Mouse (Mus musculus) thymus, postnatal 14 days (tissue): ENCODE results near the gene Wdfy1.

Experiments
- DNase-seq: peaks from one replicate; pipeline ENCODE4 v3.0.0; 2021

The Wdfy1 gene

DNA sequence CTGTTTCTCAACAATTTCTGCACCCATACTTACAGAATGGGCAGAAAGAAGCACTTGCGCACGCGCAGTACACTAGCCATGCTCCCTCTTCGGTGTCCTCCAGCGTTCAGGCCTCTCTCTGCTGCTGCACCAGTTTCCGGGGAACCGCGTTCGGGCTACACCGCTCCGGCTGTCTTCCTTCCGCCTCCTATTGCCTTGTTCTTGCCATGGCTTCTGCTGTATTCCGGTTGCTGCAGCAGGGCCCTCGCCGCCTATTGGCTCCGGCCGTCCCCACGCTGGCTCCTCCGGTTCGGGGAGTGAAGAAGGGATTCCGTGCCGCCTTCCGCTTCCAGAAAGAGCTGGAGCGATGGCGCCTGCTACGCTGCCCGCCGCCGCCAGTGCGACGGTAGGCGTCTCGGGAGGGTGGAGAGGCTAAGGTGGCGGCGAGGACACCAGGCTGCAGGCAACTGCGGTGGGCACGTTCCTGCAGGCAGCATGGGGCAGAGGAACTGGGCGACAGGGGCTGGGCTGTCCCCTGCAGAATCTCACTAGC is at the start of gene Wdfy1, which contains the start of gene Mrpl44:
Gene Wdfy1, minus strand, starts transcription at position 217 of the 532 bp plus-strand sequence.
Gene Mrpl44, plus strand, starts transcription at position 92 of the 532 bp plus-strand sequence.
- peak; percentile 97 for DNase-seq

DNA sequence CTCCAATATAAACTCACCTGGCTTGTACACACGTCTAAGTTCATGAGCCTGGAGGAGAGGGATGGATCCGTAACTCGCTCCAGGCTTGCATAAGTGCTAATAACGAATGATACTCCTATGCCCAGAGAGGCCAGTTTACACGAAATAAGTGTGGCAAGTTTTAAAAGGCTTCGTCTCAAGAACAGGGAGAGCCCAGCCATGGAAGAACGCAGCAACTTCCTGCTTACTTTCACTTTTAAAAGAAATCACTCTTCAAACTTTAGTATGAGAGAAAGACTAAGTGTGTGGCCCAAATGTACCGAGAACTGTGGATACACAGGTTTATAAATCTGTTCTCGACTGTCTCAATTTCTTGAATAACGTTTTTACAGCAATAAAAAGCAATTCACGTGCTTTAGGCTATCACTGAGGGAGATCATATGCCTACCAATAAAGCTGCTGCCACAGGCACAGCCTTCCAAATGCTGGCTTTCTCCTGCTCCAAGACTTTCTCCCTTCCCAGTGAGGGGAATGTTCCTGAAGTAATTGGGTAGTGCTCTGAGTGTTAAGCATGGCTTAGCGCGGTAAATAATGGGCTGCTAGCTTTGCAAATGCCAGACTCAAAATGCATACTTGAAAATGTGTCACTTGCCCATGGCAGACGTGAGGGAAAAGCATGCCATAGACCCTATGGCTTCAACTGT is 48.1 kb upstream of the Wdfy1 start:
- DNase-seq, result no peak

DNA sequence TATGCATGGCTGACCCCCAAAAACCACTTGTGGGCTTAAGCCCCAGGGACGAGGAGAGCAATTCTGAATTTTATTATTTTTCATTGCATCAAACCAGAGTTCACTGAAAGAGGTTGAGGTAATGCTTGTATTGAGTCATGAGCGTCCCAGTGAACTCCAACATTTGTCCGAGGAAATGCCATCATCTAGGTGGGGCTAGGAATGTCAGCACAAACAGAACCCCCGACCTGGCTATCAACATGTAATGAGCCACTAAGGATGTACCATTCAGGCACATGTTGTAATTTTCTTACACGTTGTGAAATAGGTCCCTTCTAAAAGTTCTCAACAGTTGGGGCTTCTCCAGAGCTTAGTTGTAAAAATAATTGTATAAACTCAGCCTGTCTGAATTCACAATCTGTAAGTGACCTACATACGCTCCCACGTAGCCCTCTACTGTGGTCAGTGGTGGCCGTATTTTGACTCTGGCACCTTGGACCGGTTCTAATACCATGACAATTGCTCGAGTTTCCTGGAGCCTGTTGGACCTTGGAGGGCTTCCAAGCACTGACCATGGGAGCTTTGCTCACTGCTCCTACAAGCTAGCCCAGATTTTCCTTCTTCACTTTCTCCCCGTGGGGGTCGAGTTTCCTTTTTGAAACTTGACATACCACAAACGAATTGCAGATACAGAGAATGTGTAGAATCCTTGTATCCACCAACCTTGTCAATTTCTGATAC is 47.0 kb upstream of the Wdfy1 start:
- DNase-seq, result no peak

DNA sequence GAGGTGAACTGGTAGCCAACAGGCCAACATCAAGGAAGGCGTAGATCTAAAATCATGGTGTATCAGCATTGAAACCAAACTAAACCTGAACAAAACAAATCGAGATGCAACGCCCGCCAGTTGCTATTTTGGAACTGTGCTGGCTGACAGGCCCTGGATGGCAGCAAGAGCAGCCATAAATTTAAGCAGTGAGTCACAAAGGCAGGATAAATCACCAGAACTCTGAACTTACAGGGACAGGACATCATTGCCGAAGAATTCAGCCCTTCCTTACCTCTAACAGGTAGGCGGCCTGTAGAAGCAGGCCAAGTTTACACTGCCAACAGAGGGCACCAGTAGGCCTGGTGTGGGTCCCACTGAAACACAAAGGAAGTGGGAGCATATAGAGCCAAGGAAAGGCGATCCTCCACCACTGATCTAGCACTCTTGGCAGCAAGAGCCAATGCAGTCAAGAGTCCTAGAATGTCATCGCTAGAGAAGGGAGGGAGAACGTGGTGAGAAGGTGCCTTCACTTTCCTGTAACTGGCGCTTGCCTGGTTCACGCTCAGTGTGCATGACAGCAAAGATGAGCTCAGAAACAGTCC is 43.4 kb upstream of the Wdfy1 start:
- no peak for DNase-seq

DNA sequence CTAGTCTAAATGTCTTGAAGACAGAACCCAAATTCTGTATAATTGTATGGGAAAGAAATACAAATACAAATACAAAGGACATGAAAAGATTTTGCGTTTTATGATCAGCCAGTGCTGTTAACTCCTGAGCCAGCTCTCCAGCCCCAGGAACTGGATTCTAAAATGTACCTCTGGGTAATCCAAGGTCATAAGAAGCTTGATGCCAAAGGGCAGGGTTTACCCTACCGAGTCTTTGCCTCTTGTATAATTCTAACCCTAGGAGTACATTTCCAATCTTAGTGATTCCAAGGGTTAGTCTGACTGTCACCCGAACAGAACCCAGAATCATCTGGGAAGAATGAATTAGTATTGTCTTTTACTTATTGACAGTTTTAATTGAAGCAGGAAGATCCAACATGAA is 39.5 kb upstream of the Wdfy1 start:
- DNase-seq, result no peak

DNA sequence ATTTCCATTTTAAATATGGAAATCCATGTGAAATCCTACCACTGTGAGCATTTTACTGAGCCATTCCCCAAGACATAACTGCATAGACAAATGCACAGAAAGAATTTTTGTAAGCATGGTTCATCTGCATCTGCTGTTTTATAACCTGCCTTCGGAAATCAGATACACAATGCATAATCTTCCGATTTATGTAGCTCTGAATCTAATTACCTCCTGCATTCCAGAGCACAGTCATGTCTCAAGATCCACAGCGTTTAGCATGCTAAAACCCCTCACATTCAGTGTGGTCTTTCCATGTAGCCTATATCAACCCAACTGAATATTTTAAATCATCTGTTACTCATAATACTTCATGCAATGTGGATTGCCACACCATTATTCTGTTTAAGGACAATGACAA is 33.5 kb upstream of the Wdfy1 start:
- DNase-seq, result no peak

DNA sequence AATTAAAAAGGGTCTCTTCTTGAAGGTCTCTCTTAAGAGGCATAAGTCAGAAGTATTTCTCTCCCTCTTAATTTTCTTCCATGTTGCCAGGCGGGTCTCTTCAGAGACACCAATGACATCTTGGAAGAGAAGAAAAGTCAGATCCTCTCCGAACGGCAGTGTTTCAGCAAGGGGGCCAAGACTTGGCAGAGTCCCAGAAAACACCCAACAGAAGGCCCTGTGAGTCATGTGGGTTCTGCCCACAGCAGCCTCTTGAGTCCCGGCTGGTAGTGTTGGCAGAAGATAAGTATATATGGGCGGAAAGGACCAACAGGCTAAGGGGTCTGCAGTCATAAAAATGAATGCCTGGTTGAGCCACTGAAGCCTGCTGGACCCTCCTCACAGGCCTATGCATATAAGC is 30.9 kb upstream of the Wdfy1 start:
- DNase-seq, result no peak

DNA sequence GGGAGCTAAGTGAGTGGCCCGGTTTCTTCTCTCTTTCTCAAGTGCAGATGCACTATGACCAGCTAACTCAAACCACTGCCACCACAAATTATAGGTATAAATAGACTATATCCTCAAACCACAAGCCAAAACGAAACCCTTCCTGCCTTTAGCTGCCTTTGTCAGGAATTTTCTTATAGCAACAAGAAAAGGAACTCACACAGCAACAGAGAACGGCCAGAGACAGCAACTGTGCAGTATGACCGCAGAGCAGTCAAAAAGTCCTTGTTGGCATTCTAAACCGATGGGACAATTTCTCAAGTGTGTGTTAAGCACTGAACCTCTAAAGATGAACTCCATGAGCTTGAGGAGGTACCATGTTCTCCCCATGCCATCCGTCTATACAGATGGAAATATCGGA is 27.7 kb upstream of the Wdfy1 start:
- DNase-seq, result no peak

DNA sequence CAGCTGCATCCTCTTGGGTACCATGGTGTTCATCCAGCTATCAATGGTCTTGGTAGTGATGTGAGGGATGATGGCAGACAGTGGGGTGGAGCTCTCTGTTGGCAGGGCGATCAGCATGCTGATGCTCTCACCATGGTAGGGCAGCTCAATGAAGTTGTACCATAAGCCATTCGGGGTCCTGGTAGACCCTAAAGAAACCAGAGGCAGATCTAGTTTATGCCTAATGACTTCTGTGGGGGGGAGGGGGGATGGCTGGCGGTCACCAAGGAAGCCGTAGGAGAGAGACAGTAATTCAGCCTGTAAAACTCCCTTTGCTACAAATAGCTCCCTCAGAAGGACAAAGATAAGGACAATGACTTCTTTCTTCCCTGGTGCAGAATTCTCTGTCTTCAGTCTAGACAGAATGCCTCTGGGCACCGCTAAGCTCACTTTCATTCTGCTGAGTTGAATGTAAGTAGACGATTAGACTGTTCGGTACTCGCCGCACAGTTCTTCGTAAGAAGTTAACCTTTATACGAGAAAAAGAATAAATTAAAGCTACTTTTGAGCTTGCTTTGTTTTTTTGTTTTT is 27.0 kb upstream of the Wdfy1 start:
- no peak for DNase-seq

DNA sequence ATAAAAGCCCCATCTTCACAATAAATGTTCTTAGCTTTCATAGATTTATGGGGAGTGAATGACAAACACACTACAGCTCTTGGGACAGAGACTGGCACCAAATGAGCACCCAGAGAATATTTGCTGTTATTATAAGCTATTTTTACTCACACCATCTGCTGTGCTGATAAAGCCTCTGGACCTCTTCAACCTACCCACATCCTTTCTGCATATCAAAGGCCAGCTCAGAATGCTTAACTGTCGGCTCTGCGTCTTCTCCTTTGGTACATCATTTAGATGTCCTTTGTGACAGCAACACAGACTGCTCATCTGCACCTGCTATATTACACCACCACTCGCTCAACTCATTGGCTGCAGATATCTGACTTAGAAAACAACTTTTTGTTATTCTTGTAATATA is 21.1 kb upstream of the Wdfy1 start:
- DNase-seq, result no peak

DNA sequence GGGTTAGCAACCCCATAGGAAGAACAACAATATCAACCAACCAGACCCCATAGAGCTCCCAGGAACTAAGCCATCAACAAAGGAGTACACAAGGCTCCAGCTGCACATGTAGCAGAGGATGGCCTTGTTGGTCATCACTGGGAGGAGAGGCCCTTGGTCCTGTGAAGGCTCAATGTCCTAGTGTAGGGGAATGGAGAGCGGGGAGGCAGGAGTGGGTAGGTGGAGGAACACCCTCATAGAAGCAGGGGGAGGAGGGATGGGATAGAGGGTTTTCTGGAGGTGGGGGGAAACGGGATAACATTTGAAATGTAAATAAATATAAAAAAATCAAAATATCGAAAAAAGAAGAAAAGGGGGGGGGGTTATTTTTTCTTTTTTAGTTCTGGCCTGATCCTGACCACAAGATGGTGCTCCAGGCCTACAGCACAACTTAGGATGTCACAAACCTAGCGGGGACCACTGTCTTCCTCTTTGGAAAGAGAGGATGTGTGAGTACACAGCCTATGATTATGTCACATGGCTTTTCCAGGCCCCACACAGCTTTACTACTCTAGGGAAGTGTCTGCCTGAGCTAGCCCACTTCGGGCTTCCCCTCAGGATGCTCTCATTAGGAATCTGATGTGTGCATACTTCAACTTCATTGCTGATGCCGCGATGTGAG is 10.5 kb upstream of the Wdfy1 start:
- no peak for DNase-seq

DNA sequence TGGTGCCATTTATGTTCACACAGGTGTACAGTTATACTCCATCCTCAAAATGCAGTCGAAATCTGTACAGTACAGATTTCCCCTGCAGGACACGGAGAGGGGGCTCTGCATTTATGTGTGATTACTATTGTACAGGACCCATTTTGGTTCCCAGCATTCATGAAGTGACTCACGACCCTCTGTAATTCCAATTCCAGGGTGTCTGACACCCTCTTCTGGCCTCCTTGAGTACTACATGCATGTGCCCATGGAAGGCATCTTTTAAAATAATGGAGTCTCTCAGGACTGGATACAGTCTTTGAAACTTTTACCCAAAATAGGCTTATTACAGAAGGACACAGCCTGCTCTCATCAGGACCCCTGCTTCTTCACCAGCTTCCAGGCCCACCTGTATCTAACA is 6.5 kb upstream of the Wdfy1 start:
- peak; percentile 20 for DNase-seq

DNA sequence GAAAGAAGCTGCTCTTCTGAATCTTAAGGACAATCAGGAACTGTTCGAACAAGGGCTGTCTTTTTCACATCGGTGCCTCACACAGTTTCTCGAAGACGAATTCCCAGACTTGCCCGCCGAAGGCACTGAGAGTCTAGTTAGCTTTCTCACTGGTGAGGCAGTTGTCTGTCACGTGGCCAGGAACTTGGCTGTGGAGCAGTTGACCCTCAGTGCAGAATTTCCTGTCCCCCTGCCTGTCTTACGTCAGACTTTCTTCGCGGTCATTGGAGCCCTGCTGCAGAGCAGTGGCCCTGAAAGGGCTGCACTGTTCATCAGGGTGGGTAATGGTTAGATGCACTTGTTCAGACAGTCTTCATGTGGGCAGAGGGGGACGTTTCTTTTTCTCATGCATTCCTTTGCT is 2.1 kb upstream of the Wdfy1 start:
- DNase-seq, result no peak

DNA sequence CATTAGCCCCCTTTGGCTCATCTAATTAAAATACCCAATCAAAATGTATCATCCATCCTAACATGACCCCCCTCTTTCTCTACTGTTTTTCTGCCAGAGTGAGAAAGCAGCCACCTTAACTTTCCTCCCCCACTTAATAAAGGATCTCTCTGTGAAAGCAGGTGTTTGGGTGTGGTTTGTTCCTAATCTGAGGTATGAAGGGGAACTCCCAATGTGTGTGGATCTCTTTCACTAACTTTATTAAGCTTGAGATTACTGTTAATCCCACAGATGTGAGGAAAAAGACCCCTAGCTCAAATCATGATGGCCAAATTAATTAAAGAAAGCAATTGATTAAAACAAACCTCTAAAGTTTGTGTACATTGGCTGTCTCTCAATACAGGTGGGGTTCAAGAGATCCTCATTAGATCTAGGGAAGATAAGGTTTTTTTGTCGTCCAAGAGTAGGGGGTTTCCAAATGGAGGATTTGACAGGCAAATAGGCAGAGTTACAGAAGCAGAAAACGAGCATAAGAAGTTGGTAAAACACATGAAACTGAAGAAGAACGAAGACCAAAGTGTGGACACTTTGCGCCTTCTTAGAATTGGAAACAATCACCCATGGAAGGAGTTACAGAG is 1.7 kb downstream of the Wdfy1 start:
- DNase-seq, result no peak

DNA sequence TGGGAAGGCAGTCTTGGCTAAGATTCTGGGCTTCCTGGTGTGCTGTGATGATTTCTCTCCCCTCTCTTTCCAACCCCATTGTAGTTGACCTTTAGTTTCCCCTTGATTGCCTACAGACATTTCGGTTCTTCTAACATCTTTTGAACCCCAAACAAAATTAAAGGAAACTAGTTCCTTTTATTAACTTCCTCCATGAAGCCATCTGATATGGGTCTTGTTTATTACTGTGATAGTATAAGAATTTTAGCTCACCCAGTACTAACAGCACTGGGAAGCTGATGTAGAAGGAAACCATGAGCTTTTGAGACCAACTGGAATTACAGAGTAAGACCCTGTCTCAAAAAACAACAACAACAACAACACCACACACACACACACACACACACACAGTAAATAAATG is 7.7 kb downstream of the Wdfy1 start:
- DNase-seq, result no peak

DNA sequence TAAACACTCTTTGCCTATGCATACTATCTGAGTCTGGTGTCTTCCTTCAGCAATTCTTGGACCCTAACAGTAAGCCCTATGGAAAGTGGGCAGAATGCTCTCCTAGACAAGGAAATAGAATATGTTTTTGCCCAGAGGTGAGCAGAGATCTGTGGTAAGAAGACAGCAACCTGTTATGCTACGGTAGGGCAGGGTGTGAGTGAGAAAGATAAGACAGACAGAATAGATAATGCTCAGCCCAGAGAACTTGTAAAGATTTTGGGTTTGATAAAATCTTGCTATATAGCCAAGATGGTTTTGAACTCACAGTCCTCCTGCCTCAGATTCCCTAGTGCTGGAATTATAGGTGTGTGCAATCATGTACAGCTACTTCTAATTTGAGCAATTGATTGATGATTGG is 11.5 kb downstream of the Wdfy1 start:
- no peak for DNase-seq

DNA sequence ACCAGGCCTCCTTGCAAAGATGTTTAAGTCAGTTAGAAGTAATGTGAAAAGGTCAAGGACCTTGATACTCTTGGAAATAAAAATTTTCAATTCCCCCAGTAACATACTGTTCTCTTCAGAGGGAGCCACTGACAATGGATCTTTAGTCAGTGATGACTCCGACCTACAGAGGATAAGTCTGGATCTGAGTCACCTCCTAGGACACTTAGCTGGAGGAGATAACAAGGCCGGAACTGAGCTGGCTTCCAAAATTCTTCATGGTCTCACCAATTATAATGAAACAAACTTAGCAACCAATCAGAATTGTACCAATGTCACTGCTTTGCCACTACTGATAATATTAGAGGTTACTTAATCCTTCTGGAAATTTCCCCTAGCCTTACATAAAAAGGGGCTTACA is 11.9 kb downstream of the Wdfy1 start:
- no peak for DNase-seq

DNA sequence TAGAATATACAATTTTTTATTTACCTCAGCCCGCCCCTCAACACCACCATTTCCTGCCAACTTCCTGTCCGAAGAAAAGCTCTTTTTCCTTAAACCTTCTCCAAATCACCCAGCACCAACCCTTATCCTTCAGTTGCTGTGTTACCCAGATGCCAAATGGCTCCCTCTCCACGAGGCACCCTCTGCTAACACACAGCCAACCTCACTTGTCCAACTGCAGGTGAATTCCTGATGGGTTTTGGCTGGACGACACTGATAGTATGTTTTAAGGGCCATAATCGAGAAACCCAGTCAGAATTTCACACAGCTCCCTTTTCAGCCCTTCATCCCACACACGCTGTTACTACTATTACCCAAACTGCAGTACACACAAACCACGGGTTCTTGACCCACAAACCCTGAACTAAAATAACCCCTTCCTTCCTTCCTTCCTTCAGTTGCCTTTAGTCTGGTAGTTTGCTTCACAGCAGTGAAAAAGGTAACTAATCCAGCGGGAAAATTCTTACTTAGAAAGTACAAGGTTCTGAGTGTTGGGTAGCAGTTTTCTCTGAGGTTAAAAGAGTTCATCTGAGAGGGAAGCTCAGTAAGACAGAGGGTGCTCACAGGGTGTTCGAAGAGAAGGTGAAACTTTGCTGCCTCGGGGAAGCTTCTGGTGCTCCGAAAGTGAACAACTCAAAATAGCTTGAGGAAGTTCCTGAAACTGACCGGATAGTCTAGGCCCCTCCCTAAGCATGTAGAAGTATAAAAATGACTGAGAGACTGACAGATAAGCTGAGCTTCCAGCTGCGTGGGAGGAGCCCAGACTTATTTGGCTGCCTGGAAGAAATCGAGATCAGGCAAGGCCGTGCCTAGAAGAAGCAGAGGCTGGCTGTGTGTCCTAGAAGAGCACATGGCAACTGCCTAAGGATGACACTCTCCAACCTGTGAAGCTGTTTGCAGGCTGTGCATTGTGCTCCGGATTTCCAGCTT is 13.4 kb downstream of the Wdfy1 start:
- DNase-seq, result peak; percentile 30

DNA sequence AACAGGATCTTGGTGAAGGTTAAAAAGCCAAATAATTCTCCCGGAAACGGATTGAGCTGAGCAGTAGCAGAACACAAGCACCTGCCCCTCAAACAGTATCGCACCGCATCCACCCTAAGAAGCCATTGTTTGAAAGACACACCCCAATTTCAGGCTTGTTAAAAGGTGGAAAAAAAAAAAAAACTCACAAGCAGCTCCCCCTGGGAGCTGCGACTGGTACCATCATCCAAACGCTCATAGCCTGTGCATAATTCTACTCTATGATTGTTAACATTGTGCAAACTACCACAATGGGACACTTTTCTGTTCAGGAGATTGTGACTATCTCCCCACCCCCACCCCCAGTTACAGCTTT is 14.0 kb downstream of the Wdfy1 start:
- DNase-seq, result no peak

DNA sequence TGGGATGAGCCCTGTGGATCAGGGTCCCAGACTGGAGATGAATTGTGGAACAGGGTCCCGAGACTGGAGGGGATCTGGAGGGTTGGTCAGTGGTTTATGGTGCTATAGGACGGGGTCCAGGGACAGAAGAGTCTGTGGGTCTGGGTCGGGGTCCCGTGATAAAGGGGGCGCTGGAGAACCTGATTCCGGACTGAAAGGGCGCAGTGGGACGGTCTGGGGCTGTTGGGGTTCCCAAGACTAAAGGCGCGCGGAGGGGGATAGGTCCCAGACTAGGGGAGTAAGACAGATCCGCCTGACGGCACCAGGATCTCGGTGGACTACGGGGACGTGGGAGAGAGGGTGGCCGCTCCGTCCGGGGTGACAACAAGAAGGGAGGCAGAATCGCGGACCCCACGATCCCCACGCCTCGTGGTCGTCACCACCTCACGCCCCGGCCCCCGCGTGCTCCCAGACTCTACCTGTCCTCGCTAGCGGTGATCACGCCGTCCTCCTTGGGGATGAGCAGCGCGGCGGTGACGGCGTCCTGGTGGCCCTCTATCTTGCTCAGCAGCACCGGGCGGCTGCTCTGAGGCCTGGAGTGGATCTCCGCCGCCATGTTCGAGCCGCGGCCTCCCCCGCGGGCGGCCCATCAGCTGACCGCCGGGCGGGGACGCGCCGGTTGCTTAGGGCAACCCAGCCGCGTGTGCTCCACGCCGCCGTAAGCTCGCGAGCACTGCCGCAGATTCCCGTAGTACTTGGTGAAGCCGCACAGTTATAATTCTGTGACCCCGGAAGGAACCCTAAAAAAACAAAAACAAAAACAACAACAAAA is 14.6 kb downstream of the Wdfy1 start:
- DNase-seq, result peak; percentile 71

DNA sequence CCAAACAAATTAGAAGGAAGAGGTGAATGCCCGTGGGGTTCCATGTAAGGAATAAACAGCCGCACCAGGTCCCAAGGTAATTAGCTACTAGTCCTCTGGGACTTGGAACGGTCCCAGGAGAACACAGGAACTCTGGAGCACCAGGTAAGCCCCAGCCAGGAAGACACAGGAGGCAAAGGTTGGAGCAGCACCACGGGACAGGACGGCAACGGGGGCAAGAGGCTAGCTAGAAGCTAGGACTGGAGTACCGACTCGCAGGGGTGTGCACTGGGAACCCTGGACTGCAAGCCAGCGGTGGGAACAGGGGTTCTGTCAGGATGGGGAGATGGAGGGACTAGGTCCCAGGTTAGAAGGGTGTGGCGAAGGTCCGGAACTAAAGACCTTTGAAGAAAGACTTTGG is 15.3 kb downstream of the Wdfy1 start:
- DNase-seq, result peak; percentile 16
